Mouse (Mus musculus): ENCODE results near the gene Elavl2. TPM values are rescaled to one million over a fixed set of nuclear protein-coding genes. Genes with fewer than 3 reads are reported as not detected.

Gene Elavl2
- polyA plus RNA-seq, 1 experiment from 2014 or later, result 2.5 TPM

DNA sequence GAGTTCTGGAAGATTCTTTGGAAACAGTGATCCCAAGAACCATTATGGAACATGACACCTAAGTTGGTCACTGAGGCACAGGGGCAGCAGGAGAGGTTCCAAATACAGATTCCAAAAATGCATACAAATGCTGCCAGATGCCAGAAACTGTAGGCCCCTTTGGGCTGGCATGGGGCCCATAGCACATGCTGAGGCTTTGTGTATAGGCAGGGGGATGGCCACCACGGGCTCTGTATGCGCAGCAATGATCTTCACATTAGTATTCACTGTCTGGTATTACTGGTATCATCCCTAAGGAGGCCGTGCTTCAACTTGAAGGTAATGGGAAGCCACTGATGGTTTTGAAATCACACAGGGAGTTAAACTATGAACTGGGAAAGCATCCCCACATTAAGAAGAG is 181.3 kb downstream of the Elavl2 start:
- Histone ChIP-seq H3K36me3 (ENCODE audit: control insufficient read depth, insufficient read depth, low read length) (no peaks in the 10 kb centered on the region), H3K27ac (ENCODE audit: low read depth, low read length) (no peak overlapping the region), H3K4me3 (ENCODE audit: low read depth, low read length) (no peak overlapping the region), H3K4me1 (ENCODE audit: control insufficient read depth, insufficient read depth, low read length) (no peaks in the 10 kb centered on the region), H3K27me3 (ENCODE audit: control insufficient read depth, insufficient read depth, low read length) (no peaks in the 10 kb centered on the region), H3K9me3 (replicated peaks; ENCODE audit: control insufficient read depth, low read length) (no peaks in the 10 kb centered on the region), H3K9ac (ENCODE audit: low read depth, low read length) (no peak overlapping the region), H3K4me2 (no peak overlapping the region)
- no peak for ATAC-seq (replicated peaks; ENCODE audit: insufficient number of reproducible peaks, low FRiP score, low TSS enrichment)
- 81% methylated on average over 3 of the region's 3 CpGs for WGBS (ENCODE audit: insufficient replicate concordance)

GRCm38 (mm10) chr4:91213917-91214316 is 186.7 kb downstream of the Elavl2 start:
- Histone ChIP-seq H3K4me1 (ENCODE audit: control insufficient read depth, insufficient read depth, low read length) (no peaks in the 10 kb centered on the region), H3K4me3 (ENCODE audit: low read depth, low read length) (no peak overlapping the region), H3K4me2 (no peak overlapping the region), H3K27me3 (ENCODE audit: control insufficient read depth, insufficient read depth, low read length) (no peaks in the 10 kb centered on the region), H3K27ac (ENCODE audit: low read depth, low read length) (no peak overlapping the region), H3K9me3 (replicated peaks; ENCODE audit: control insufficient read depth, low read length) (no peaks in the 10 kb centered on the region), H3K9ac (ENCODE audit: low read depth, low read length) (no peak overlapping the region), H3K36me3 (ENCODE audit: control insufficient read depth, insufficient read depth, low read length) (no peaks in the 10 kb centered on the region)
- no peak for ATAC-seq (replicated peaks; ENCODE audit: insufficient number of reproducible peaks, low FRiP score, low TSS enrichment)
- 57% methylated on average over 3 of the region's 3 CpGs for WGBS (ENCODE audit: insufficient replicate concordance)

DNA sequence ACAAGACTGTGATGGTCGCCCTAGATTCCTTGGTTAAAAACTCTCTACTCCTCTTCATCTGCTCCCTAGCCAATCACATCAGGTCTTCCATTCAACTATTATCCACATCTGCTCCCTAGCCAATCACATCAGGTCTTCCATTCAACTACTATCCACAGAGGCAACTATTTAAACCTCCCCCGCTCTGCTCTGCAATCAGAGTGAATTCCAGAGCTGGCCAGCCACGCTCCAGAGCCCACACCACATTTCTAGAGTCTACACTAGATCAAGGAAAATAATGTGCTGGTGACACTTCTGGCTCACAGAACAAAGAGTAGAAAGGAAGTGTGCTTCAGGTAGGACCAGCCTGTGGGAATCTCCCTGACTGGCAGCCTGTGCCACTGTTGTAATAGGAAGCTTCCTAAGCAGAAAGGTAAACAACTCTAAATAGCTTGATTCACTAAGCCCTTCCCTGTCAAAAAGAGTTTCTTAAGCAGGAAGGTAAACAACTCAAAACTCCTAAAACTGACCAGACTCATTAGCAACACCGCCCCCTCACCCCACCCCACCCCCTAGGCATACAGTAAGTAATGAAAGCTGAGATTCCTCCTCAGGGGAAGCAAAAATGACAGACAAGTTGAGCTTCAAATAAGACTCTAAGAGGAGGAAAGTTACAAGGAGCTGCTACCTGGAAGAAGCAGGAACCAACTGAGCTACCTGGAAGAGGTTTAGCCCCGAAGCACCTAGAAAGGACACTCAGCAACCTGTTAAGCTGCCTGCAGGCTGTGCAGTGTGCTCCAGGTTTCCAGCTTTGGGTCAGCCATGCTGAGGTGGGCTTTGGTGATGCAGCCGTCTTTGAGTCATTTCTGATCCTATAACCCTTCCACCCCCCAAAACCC is 191.9 kb downstream of the Elavl2 start:
- Histone ChIP-seq H3K4me2 (no peak overlapping the region), H3K9ac (ENCODE audit: low read depth, low read length) (no peak overlapping the region), H3K27ac (ENCODE audit: low read depth, low read length) (no peak overlapping the region), H3K9me3 (replicated peaks; ENCODE audit: control insufficient read depth, low read length) (no peaks in the 10 kb centered on the region), H3K36me3 (ENCODE audit: control insufficient read depth, insufficient read depth, low read length) (no peaks in the 10 kb centered on the region), H3K27me3 (ENCODE audit: control insufficient read depth, insufficient read depth, low read length) (no peaks in the 10 kb centered on the region), H3K4me1 (ENCODE audit: control insufficient read depth, insufficient read depth, low read length) (no peaks in the 10 kb centered on the region), H3K4me3 (ENCODE audit: low read depth, low read length) (no peak overlapping the region)
- 48% methylated on average over 6 of the region's 6 CpGs for WGBS (ENCODE audit: insufficient replicate concordance)
- ATAC-seq (replicated peaks; ENCODE audit: insufficient number of reproducible peaks, low FRiP score, low TSS enrichment), result no peak

Small RNA genes lying within 50 kb of the gene (microRNA-seq; reads per million reads assigned to microRNA genes)
- not detected for gene Mir6402 (ENCODE audit: borderline number of aligned reads)

Measured in heart, embryonic 11.5 days (tissue).